Mouse (Mus musculus) brain, embryonic 14.5 days (tissue): ENCODE results near the gene Gpx7. TPM values are rescaled to one million over a fixed set of nuclear protein-coding genes. Genes with fewer than 3 reads are reported as not detected.
"Not testable (repeated sequence)": the region's sequence is repeated elsewhere in the genome, so short reads cannot be mapped to it uniquely, and the experiment has no call there.

Experiments used
- DNase-seq: peaks from one replicate; pipeline ENCODE4 v3.0.0-alpha.2; 2011; ENCODE audit warnings: low read depth
- CTCF ChIP-seq: fragments of 200-500 bp; IDR thresholded peaks from 2 replicates; pipeline ENCODE4 v1.5.1; 2012; ENCODE audit warnings: inconsistent platforms, mild to moderate bottlenecking, moderate library complexity, borderline replicate concordance; ENCODE audit not compliant: insufficient read depth, insufficient read length; ENCODE audit errors: extremely low read depth
- POLR2A ChIP-seq: fragments of 200-500 bp; IDR thresholded peaks from 2 replicates; pipeline ENCODE4 v1.6.1; 2012; ENCODE audit warnings: mild to moderate bottlenecking, inconsistent platforms, borderline replicate concordance; ENCODE audit not compliant: poor library complexity, insufficient read depth, insufficient read length, severe bottlenecking; ENCODE audit errors: extremely low read depth
- polyA plus RNA-seq: library from polyadenylated mRNA; depleted of rRNA; stranded (reverse); fragments of >200 nt; gene quantifications from 2 replicates; pipeline ENCODE4 v1.2.3, GENCODE M21; 2012; rRNA removed

Gene Gpx7
- polyA plus RNA-seq, 1 experiment: 27.2 TPM

- TF ChIP-seq CTCF: no peak
- no peak for TF ChIP-seq POLR2A
- DNase-seq: peak; percentile 84
Observed at GRCm38 (mm10) chr4:108362321-108363261, 44.2 kb downstream of the Gpx7 start.

- peak; percentile 99 for DNase-seq
- TF ChIP-seq POLR2A: peak; percentile 60; the same call in 1 of the 2 replicates
- no peak for TF ChIP-seq CTCF
Observed at GRCm38 (mm10) chr4:108360136-108361055, 46.4 kb downstream of the Gpx7 start.

GRCm38 (mm10) chr4:108358498-108358897 is 48.3 kb downstream of the Gpx7 start:
- TF ChIP-seq CTCF (no peak), POLR2A (no peak)
- no peak for DNase-seq

GRCm38 (mm10) chr4:108357458-108357857 is 49.3 kb downstream of the Gpx7 start:
- TF ChIP-seq POLR2A: no peak
- TF ChIP-seq CTCF: no peak
- DNase-seq: no peak

DNA sequence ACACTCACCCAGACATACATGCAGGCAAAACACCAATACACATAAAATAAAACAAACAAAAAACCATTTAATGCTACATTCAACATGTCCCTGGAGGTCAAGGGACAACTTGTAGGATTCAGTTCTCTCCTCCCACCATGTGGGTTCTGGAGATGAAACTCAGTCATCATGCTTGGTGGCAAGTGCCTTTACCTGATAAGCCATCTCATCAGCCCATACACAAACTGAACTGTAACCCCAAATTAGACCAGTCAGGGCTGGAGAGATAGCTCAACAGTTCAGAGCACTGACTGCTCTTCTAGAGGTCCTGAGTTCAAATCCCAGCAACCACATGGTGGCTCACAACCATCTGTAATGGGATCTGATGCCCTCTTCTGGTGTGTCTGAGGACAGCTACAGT is 53.2 kb downstream of the Gpx7 start:
- not testable (repeated sequence) for DNase-seq

- TF ChIP-seq POLR2A (no peak), CTCF (no peak)
- peak; percentile 87 for DNase-seq
Observed at GRCm38 (mm10) chr4:108350819-108351218, 55.9 kb downstream of the Gpx7 start.

Other genes with a start within 250 kb of the Gpx7 start
- 15.1 and 33.0 TPM in 2 replicates for gene Echdc2, start 241.5 kb downstream of the Gpx7 start, polyA plus RNA-seq
- gene Zyg11a, start 188.9 kb downstream of the Gpx7 start, polyA plus RNA-seq: 0.03 and 0.13 TPM in 2 replicates
- gene Zyg11b, start 105.9 kb downstream of the Gpx7 start, polyA plus RNA-seq: 41.2 and 58.5 TPM in 2 replicates
- 17.5 and 18.8 TPM in 2 replicates for gene Coa7, start 78.8 kb downstream of the Gpx7 start, polyA plus RNA-seq
- 4.7 and 6.1 TPM in 2 replicates for gene Shisal2a, start 23.6 kb downstream of the Gpx7 start, polyA plus RNA-seq
- gene Tut4, start 52.5 kb upstream of the Gpx7 start, polyA plus RNA-seq: 158 and 180 TPM in 2 replicates
- 45.4 and 46.6 TPM in 2 replicates for gene Prpf38a, start 172.4 kb upstream of the Gpx7 start, polyA plus RNA-seq
- 1.6 and 3.0 TPM in 2 replicates for gene Orc1, start 172.5 kb upstream of the Gpx7 start, polyA plus RNA-seq
- 50.4 and 52.8 TPM in 2 replicates for gene Cc2d1b, start 213.0 kb upstream of the Gpx7 start, polyA plus RNA-seq